Mouse (Mus musculus) myocyte (in vitro differentiated cells): ENCODE data around the gene Dpm1. TPM values are rescaled to one million over a fixed set of nuclear protein-coding genes. Genes with fewer than 3 reads are reported as not detected.

ENCODE experiments used
- H3K27me3 ChIP-seq: one replicate; pipeline ENCODE4 v1.6.1; 2011; ENCODE audit not compliant: control insufficient read depth, insufficient read depth, insufficient read length
- H3K36me3 ChIP-seq: one replicate; pipeline ENCODE4 v1.6.1; 2011; ENCODE audit not compliant: control insufficient read depth, insufficient read depth
- H3K4me2 ChIP-seq: one replicate; pipeline ENCODE4 v1.6.1; 2011; ENCODE audit warnings: low read depth, control low read depth
- H3K4me3 ChIP-seq: one replicate; pipeline ENCODE4 v1.5.1; 2011; ENCODE audit warnings: mild to moderate bottlenecking, control low read depth, moderate library complexity
- H3K79me2 ChIP-seq: one replicate; pipeline ENCODE4 v1.6.1; 2011; ENCODE audit not compliant: control insufficient read depth, insufficient read depth
- H3ac ChIP-seq: one replicate; pipeline ENCODE4 v1.6.1; 2011; ENCODE audit not compliant: control insufficient read depth, insufficient read length
- CEBPB ChIP-seq: IDR thresholded peaks from 2 replicates; pipeline ENCODE4 v1.6.1; 2011; ENCODE audit warnings: mild to moderate bottlenecking, moderate library complexity; ENCODE audit not compliant: poor library complexity, insufficient read depth, severe bottlenecking
- E2F4 ChIP-seq: IDR thresholded peaks from one replicate; pipeline ENCODE4 v1.6.1; 2011; ENCODE audit warnings: mild to moderate bottlenecking, control low read depth, moderate library complexity; ENCODE audit not compliant: insufficient read depth
- MAX ChIP-seq: IDR thresholded peaks from one replicate; pipeline ENCODE4 v1.6.1; 2011; ENCODE audit warnings: low read depth, mild to moderate bottlenecking, control low read depth
- MYOD1 ChIP-seq, 3 experiments: IDR thresholded peaks; one replicate each; pipeline ENCODE4 v1.6.1; 2011; ENCODE audit warnings: control low read depth in 2 of 3, low read depth in 2 of 3, mild to moderate bottlenecking in 2 of 3, moderate library complexity in 1 of 3; ENCODE audit not compliant: insufficient read length in 2 of 3, control insufficient read depth in 1 of 3
- MYOG ChIP-seq, 3 experiments: IDR thresholded peaks; one replicate each; pipeline ENCODE4 v1.6.1; 2011; ENCODE audit warnings: control low read depth in 2 of 3, low read depth in 2 of 3, mild to moderate bottlenecking in 2 of 3; ENCODE audit not compliant: insufficient read length in 2 of 3, control insufficient read depth in 1 of 3, insufficient read depth in 1 of 3
- POLR2A ChIP-seq: IDR thresholded peaks from one replicate; pipeline ENCODE4 v1.6.1; 2011; ENCODE audit warnings: low read depth, mild to moderate bottlenecking, control low read depth, moderate library complexity; ENCODE audit not compliant: insufficient read length
- POLR2AphosphoS2 ChIP-seq: IDR thresholded peaks from one replicate; pipeline ENCODE4 v1.6.1; 2011; ENCODE audit warnings: low read depth, control low read depth; ENCODE audit not compliant: insufficient read length
- REST ChIP-seq: IDR thresholded peaks from one replicate; pipeline ENCODE4 v1.6.1; 2011; ENCODE audit warnings: mild to moderate bottlenecking, control low read depth, moderate library complexity; ENCODE audit not compliant: insufficient read depth, insufficient read length
- SRF ChIP-seq: IDR thresholded peaks from one replicate; pipeline ENCODE4 v1.6.1; 2011; ENCODE audit warnings: low read depth; ENCODE audit not compliant: control insufficient read depth, insufficient read length
- TCF12 ChIP-seq: IDR thresholded peaks from one replicate; pipeline ENCODE4 v1.6.1; 2011; ENCODE audit warnings: mild to moderate bottlenecking, control low read depth; ENCODE audit not compliant: poor library complexity, insufficient read depth, severe bottlenecking
- TCF3 ChIP-seq: IDR thresholded peaks from one replicate; pipeline ENCODE4 v1.6.1; 2011; ENCODE audit warnings: low read depth, control low read depth; ENCODE audit not compliant: insufficient read length
- USF1 ChIP-seq: IDR thresholded peaks from one replicate; pipeline ENCODE4 v1.6.1; 2011; ENCODE audit warnings: low read depth, mild to moderate bottlenecking, control low read depth, moderate library complexity
- polyA plus RNA-seq: library from polyadenylated mRNA; unstranded; fragments of >200 nt; fragmentation: generic; extraction: Trizol; gene quantifications from one replicate; pipeline ENCODE4 v1.2.1, GENCODE M21; 2012; ENCODE audit warnings: missing spikeins

The Dpm1 gene
- polyA plus RNA-seq, 1 experiment: 39.3 TPM

DNA sequence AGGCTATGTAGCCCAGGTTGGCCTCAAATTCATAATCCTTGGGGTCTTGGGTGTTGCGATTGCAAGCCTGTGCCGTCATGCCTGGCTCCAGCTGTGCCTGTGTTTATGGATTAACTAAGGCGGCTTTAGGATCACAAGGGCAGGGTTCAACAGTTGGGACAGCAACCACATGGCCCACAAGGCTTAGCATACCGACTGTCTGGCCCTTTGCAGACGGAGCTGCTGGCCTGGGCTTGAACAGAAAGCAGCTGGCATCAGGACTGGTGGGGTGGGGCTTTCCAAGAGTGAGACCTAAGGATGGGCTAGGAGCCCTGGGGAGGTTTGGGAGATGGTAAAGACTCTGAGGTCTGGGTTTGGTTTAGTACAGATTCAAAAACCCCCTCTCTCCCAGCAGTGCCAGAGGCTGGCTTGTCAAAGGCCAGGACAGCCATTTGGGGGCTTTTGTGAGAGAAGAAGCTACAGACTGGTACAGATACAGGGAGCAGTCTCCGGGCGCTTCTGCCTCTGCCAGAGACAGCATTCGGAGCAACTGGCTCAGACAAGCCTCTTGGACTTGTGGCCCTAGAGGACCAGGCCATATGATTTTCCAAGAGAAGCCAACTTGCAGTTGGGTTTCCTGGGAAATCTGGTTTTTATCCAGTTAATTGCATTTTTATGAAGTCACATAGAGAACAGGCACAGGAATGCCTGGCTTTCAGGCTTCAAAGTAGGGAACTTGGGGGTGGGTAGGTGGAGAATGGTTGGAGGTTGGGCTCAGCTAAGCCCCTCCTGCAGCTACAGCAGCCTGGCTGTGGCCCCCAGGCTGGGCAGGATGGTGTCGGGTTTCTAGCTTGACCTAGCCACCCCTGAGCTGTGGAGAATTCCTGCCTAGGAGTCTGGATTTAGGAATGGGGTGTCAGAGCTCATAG, 61.2 kb downstream of the Dpm1 start:
- H3K4me2 ChIP-seq: no peak overlapping the region
- TF ChIP-seq TCF12 (no peak), MYOG (IDR thresholded peaks at IDR 0.05; ENCODE audit: control insufficient read depth in 1 of 3, insufficient read depth in 1 of 3, insufficient read length in 2 of 3, low read depth in 2 of 3) (peak; percentile 33 to 78 (median 56)), CEBPB (no peak), USF1 (no peak), E2F4 (no peak), REST (no peak), POLR2A (no peak), MYOD1 (IDR thresholded peaks at IDR 0.05; ENCODE audit: control insufficient read depth in 1 of 3, insufficient read length in 2 of 3, low read depth in 2 of 3) (peak in 2 of 3 experiments; percentile 39 to 53), MAX (no peak), POLR2AphosphoS2 (no peak), SRF (no peak), TCF3 (no peak)
- peaks cover 3% of the 10 kb centered on the region for H3K36me3 ChIP-seq
- no peak overlapping the region for H3ac ChIP-seq
- H3K79me2 ChIP-seq: no peaks in the 10 kb centered on the region
- no peak overlapping the region for H3K4me3 ChIP-seq
- no peaks in the 10 kb centered on the region for H3K27me3 ChIP-seq

DNA sequence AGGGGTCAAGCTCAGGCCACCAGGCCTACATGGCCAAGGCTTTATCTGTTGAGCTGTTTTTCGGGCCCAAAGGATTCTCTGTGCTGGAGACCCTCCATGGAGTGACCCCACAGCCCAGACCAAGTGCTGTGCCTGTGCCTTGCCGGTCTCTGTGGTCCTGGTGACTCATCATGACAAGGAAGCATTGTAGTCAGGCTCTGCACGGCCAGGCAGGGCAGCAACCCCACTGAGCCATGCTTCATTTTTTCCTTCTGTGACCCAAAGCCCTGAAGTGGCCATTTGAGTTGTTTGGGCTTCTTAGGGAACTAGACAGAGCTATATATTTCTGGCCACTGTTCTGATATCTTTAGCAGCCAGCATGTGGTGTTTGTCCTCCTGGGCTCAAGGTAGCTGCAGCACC, 62.6 kb downstream of the Dpm1 start:
- Histone ChIP-seq H3K4me2 (no peak overlapping the region), H3K79me2 (no peaks in the 10 kb centered on the region), H3ac (no peak overlapping the region), H3K4me3 (no peak overlapping the region), H3K27me3 (no peaks in the 10 kb centered on the region), H3K36me3 (no peaks in the 10 kb centered on the region)
- TF ChIP-seq SRF: no peak
- no peak for TF ChIP-seq REST
- TF ChIP-seq MAX: no peak
- no peak for TF ChIP-seq E2F4
- no peak for TF ChIP-seq POLR2AphosphoS2
- no peak for TF ChIP-seq CEBPB

DNA sequence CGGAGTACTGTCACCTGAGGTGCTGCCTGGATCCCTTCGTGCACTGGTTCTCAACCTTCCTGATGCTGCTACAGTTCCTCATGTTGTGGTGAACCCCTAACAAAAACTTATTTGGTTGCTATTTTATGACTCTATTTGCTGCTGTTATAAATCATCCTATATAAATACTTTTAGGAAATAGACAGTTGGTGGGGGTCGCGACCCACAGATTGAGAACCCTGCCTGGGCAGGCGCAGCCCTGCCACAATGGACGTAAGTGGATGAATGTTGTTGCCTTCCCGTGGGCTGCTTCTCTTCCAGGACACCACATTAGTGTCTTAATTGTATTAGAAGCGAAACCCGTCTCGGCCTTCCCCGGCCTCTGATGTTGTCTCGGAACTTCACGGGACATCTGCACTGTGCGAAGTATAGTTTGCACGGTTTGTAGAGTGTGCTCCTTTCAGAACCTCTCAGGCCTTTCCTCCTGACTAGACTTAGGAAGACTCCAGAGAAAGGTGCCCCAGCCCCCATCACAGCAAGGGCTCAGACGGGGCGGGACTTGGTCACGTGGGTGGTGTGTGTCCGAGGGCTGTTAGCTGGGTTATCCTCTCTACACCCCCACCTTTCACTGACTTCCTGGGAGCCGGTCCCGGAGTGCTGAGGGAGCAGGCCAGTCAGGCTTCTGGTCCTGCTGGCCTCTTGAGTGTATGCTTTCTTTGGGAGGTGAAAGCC, 63.5 kb downstream of the Dpm1 start:
- Histone ChIP-seq H3K4me3 (no peak overlapping the region), H3K27me3 (no peaks in the 10 kb centered on the region), H3ac (no peak overlapping the region), H3K79me2 (no peaks in the 10 kb centered on the region), H3K36me3 (no peaks in the 10 kb centered on the region), H3K4me2 (no peak overlapping the region)
- TF ChIP-seq USF1: peak; percentile 19
- TF ChIP-seq MYOG (IDR thresholded peaks at IDR 0.05; ENCODE audit: control insufficient read depth in 1 of 3, insufficient read depth in 1 of 3, insufficient read length in 2 of 3, low read depth in 2 of 3): no peak

DNA sequence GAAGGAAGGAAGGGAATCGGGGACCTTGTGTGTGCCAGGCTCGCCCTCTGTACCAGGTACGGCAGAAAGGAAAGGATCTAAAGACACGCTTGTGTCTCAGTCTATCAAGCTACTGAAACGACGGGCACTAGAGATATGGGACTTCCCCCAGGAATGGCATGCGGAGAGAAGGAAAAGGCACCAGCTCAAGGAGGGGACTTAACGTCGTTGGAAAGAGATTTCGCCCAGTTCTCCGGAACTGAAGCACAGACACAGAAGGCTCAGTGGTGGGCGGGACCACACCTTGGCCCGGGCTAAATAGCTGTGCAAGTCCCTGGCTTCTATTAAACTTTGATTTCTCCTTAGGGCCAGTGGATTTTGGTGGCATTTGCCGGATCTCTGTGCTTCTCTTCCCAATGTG, 68.4 kb downstream of the Dpm1 start:
- Histone ChIP-seq H3K79me2 (no peaks in the 10 kb centered on the region), H3K4me3 (no peak overlapping the region)
- TF ChIP-seq USF1 (no peak), MAX (no peak), TCF3 (no peak), E2F4 (no peak), TCF12 (no peak), REST (no peak), MYOD1 (IDR thresholded peaks at IDR 0.05; ENCODE audit: control insufficient read depth in 1 of 3, insufficient read length in 2 of 3, low read depth in 2 of 3) (no peak), POLR2A (no peak), MYOG (IDR thresholded peaks at IDR 0.05; ENCODE audit: control insufficient read depth in 1 of 3, insufficient read depth in 1 of 3, insufficient read length in 2 of 3, low read depth in 2 of 3) (no peak), POLR2AphosphoS2 (no peak)

More for the DNA sequence above, 68.4 kb downstream of the Dpm1 start:
- Histone ChIP-seq H3ac (no peak overlapping the region), H3K4me2 (no peak overlapping the region), H3K36me3 (no peaks in the 10 kb centered on the region), H3K27me3 (no peaks in the 10 kb centered on the region)
